Mouse (Mus musculus): ENCODE results near the gene Olfr1102.

Gene Olfr1102

DNA sequence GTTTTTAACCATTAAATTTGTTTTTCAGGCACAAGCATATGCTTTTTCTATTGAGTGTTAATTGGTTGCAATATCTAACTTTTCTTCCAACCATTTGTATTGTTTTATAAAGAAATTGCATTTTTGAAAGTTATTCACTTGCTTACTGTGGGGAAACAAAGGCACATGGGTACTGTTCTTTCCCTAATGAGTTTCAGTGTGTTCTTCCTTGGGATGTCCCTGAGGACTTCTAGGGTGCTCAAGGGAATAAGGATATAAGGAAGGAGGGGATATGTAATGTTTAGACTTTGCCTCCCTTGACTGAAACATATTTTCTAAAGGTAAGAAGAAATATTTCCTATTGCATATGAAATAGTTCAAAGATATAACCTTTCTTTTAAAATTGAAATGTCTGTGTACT is at the start of gene Olfr1102:
Gene Olfr1102 (plus strand): TSS at position 301 of the 400 bp plus-strand sequence.
- DNase-seq: no peak

DNA sequence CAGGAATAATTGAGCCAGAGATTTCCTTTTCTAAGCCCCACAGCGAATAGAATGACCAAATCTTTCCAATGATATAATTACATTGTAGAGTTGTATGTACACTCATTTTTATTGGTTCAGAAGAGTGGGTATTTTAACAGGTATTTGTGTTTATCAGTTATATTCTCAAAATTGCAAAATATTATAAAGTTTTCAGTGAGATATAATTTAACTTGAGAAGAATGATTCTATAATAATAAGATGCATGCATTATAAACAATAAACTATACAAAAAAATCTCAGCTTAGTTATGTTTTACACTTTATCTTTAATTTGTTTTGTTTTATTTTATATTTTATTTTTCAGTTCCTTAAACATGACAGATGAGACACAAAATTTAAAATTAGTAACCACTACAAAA is 37.6 kb upstream of the Olfr1102 start, which contains the start of gene Olfr1099:
Gene Olfr1099 (minus strand): TSS at position 101 of the 400 bp plus-strand sequence.
- DNase-seq: no peak

DNA sequence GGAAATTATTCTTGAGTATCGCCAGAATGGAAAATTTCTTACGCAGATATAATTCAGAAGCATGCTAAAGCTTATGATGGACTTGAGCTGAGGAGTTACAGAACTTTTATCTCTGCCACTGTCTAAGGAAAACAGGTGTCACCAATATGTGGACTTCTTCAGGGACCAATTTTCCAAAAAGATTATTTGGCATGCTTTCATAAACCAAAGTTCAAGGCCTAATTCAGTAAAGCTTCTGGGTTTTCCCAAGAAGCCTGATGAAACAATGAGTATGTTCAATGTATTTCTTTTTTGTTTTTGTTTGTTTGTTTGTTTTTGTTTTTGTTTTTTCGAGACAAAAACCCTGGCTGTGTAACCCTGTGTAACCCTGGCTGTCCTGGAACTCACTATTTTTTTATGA is 18.3 kb upstream of the Olfr1102 start, which contains the start of gene Olfr1100:
Gene Olfr1100 (minus strand): TSS at position 101 of the 400 bp plus-strand sequence.
- DNase-seq: no peak

GRCm38 (mm10) chr2:86991121-86991520 is 7.1 kb upstream of the Olfr1102 start, which contains the start of gene Olfr1101:
Gene Olfr1101 (minus strand): TSS chr2:86991221.
- no peak for DNase-seq

DNA sequence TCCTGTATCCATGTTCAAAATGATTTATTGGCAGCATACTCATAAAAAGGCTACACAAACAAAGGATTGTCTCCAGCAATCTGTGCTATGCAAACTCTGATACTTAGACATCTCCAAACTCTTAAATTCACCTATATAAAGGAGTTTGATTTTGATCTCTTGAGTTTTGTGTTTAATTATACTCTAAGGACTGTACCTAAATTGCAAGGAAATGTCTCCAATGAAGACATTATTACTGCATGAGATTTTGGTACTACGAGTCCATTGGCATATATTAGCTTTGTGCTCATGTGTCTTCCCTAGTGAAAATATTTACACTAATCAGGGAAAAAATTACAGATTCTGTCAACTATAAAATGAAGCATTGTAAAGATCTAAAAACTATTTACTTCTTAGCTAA is 28.8 kb downstream of the Olfr1102 start, which contains the start of gene Olfr1104:
Gene Olfr1104 (minus strand): TSS at position 101 of the 400 bp plus-strand sequence.
- no peak for DNase-seq

- DNase-seq: no peak
Measured at GRCm38 (mm10) chr2:87036431-87036830, 38.2 kb downstream of the Olfr1102 start, which contains the start of gene Olfr1105. Gene Olfr1105 (minus strand): TSS chr2:87036531.

- DNase-seq: no peak
Measured at GRCm38 (mm10) chr2:87052173-87052572, 54.0 kb downstream of the Olfr1102 start, which contains the start of gene Olfr1106. Gene Olfr1106 (minus strand): TSS chr2:87052273.
